Mouse (Mus musculus): ENCODE results near the gene 1110017D15Rik. TPM values are rescaled to one million over a fixed set of nuclear protein-coding genes. Genes with fewer than 3 reads are reported as not detected.

Gene 1110017D15Rik
- polyA plus RNA-seq, 1 experiment = not detected

DNA sequence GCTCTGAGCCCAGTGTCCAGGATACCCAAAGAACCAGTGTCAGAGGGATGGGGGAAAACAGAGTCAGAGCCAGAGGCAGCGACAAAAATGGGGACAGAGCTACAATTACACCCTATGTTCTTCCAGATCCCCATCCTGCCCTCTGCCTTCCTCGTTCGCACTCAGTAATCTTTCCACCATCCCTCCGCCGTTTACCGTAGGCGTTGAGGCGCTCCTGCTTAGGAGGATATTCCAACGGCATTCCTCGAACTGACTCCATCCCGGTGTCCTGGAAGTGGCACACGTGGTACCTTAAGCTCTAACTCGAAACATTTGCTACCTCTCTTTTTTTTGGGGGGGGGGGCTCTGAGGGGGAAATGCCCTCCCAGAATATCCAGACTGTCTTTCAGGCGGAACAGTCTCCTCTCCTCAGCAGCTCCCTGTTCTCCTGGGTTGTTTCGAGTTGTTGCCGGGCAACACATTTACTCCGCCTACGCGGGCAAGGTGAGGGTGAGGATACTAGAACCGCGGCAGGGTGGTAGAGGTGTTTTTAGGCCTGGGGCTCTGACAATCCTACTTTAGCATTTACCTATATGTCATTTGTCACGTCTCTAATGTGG is 9.7 kb downstream of the 1110017D15Rik start:
- Histone ChIP-seq H3K27ac (ENCODE audit: control insufficient read depth, insufficient read depth, low read depth, low read length, poor library complexity) (no peak overlapping the region), H3K4me1 (ENCODE audit: control insufficient read depth, insufficient read depth, low read length) (peaks cover 2% of the 10 kb centered on the region; the same call in 1 of the 2 replicates), H3K4me3 (replicated peaks; ENCODE audit: control insufficient read depth, low read depth, low read length) (peak overlapping the region; percentile 25)
- TF ChIP-seq CTCF (IDR thresholded peaks at IDR 0.05; ENCODE audit: control insufficient read depth, insufficient read depth, low read length) = no peak
- TF ChIP-seq POLR2A (IDR thresholded peaks at IDR 0.05; ENCODE audit: borderline replicate concordance, control insufficient read depth, low read depth, low read length) = no peak
- WGBS = 14% methylated on average over 22 of the region's 22 CpGs

DNA sequence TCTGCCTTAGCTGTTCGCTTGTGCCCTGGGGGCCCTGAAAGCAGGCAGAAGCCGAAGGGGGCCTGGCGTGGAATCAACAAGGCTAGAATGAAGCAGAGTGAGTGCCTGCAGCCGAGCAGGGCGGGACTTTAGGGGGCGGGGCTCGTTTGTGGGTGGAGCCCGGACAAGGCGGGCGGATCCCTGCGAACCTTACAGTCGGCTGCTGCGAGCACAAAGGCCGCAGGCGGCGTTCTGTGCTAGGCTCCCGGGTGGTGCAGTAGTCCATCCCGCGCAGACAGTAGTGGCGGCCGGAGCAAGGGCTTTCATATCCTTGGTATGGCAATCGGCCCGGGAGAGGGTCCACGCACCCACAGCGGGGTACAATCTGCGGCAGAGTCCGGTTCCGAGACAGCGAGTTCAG is 10.2 kb downstream of the 1110017D15Rik start:
- Histone ChIP-seq H3K4me3 (replicated peaks; ENCODE audit: control insufficient read depth, low read depth, low read length) (peak overlapping the region; percentile 25), H3K4me1 (ENCODE audit: control insufficient read depth, insufficient read depth, low read length) (peaks cover 2% of the 10 kb centered on the region; the same call in 1 of the 2 replicates), H3K27ac (ENCODE audit: control insufficient read depth, insufficient read depth, low read depth, low read length, poor library complexity) (no peak overlapping the region)
- under 1% methylated on average over 29 of the region's 29 CpGs for WGBS
- TF ChIP-seq POLR2A (IDR thresholded peaks at IDR 0.05; ENCODE audit: borderline replicate concordance, control insufficient read depth, low read depth, low read length) (no peak), CTCF (IDR thresholded peaks at IDR 0.05; ENCODE audit: control insufficient read depth, insufficient read depth, low read length) (no peak)

- 15% methylated on average over 13 of the region's 13 CpGs for WGBS
- Histone ChIP-seq H3K27ac (ENCODE audit: control insufficient read depth, insufficient read depth, low read depth, low read length, poor library complexity) (no peak overlapping the region), H3K4me3 (replicated peaks; ENCODE audit: control insufficient read depth, low read depth, low read length) (no peak overlapping the region), H3K4me1 (ENCODE audit: control insufficient read depth, insufficient read depth, low read length) (peaks cover 2% of the 10 kb centered on the region; the same call in 1 of the 2 replicates)
- peak; percentile 38 for TF ChIP-seq CTCF (IDR thresholded peaks at IDR 0.05; ENCODE audit: control insufficient read depth, insufficient read depth, low read length)
- no peak for TF ChIP-seq POLR2A (IDR thresholded peaks at IDR 0.05; ENCODE audit: borderline replicate concordance, control insufficient read depth, low read depth, low read length)
Measured at GRCm38 (mm10) chr4:41506156-41506555, 11.0 kb downstream of the 1110017D15Rik start.

GRCm38 (mm10) chr4:41505131-41505551 is 12.0 kb downstream of the 1110017D15Rik start:
- WGBS = 67% methylated on average over 11 of the region's 11 CpGs
- TF ChIP-seq POLR2A (IDR thresholded peaks at IDR 0.05; ENCODE audit: borderline replicate concordance, control insufficient read depth, low read depth, low read length) (no peak), CTCF (IDR thresholded peaks at IDR 0.05; ENCODE audit: control insufficient read depth, insufficient read depth, low read length) (peak; percentile 21; the same call in 1 of the 2 replicates)

DNA sequence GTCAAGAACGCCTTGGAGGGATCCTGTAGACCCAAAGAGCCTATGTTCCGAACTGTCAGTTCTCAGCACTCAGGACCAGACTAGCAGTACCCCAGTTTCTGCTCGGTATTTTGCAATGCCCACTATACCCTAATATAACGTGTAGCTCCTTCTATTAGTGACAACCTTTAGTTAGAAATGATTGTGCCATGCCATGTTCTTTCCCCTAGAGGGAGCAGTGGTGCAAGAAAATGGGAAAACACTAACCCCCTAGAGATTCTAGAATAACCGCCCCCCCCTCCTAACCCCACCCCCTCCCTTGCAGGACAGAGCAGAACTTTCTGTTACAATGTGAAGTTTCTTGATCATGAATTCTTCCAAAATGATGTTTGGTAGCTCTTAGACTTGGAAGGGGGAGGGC is 12.8 kb downstream of the 1110017D15Rik start:
- H3K4me3 ChIP-seq (replicated peaks; ENCODE audit: control insufficient read depth, low read depth, low read length) = no peak overlapping the region
- TF ChIP-seq CTCF (IDR thresholded peaks at IDR 0.05; ENCODE audit: control insufficient read depth, insufficient read depth, low read length) (no peak), POLR2A (IDR thresholded peaks at IDR 0.05; ENCODE audit: borderline replicate concordance, control insufficient read depth, low read depth, low read length) (no peak)
- H3K4me1 ChIP-seq (ENCODE audit: control insufficient read depth, insufficient read depth, low read length) = peaks cover 2% of the 10 kb centered on the region; the same call in 1 of the 2 replicates
- no peak overlapping the region for H3K27ac ChIP-seq (ENCODE audit: control insufficient read depth, insufficient read depth, low read depth, low read length, poor library complexity)
- 73% methylated on average over 5 of the region's 5 CpGs for whole genome bisulfite sequencing

More at GRCm38 (mm10) chr4:41505131-41505551, 12.0 kb downstream of the 1110017D15Rik start:
- no peak overlapping the region for H3K27ac ChIP-seq (ENCODE audit: control insufficient read depth, insufficient read depth, low read depth, low read length, poor library complexity)
- H3K4me1 ChIP-seq (ENCODE audit: control insufficient read depth, insufficient read depth, low read length) = peaks cover 2% of the 10 kb centered on the region; the same call in 1 of the 2 replicates
- no peak overlapping the region for H3K4me3 ChIP-seq (replicated peaks; ENCODE audit: control insufficient read depth, low read depth, low read length)

DNA sequence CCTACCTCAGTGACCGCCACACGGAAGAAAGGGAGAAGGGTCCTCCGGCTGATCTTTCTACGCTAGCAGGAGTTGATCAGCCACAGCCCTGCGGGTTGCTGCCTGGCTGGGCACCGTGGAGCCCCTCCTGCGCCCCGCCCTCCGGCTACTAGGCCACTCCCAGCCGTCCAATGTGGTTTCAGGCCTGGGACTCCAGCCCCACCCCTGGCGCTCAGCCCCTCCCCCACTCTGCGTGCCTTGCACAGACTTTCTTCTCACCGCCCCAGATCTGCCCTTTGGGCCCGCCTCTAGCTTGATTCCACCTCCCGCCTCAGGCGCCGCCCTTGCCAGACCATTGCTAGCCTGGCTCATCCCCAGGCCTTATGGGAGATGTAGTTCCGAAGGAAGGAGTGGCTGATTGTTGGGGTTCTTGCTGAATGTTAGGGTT is 14.1 kb downstream of the 1110017D15Rik start, which contains the start of gene AI464131:
AI464131 (minus strand) TSS at position 91 of the 427 bp plus-strand sequence.
- TF ChIP-seq CTCF (IDR thresholded peaks at IDR 0.05; ENCODE audit: control insufficient read depth, insufficient read depth, low read length) (no peak), POLR2A (IDR thresholded peaks at IDR 0.05; ENCODE audit: borderline replicate concordance, control insufficient read depth, low read depth, low read length) (no peak)
- peaks cover 2% of the 10 kb centered on the region for H3K4me1 ChIP-seq (ENCODE audit: control insufficient read depth, insufficient read depth, low read length)
- 3% methylated on average over 18 of the region's 18 CpGs for WGBS
- H3K27ac ChIP-seq (ENCODE audit: control insufficient read depth, insufficient read depth, low read depth, low read length, poor library complexity) = no peak within 1 kb of the TSS
- no peak within 1 kb of the TSS for H3K4me3 ChIP-seq (replicated peaks; ENCODE audit: control insufficient read depth, low read depth, low read length)

DNA sequence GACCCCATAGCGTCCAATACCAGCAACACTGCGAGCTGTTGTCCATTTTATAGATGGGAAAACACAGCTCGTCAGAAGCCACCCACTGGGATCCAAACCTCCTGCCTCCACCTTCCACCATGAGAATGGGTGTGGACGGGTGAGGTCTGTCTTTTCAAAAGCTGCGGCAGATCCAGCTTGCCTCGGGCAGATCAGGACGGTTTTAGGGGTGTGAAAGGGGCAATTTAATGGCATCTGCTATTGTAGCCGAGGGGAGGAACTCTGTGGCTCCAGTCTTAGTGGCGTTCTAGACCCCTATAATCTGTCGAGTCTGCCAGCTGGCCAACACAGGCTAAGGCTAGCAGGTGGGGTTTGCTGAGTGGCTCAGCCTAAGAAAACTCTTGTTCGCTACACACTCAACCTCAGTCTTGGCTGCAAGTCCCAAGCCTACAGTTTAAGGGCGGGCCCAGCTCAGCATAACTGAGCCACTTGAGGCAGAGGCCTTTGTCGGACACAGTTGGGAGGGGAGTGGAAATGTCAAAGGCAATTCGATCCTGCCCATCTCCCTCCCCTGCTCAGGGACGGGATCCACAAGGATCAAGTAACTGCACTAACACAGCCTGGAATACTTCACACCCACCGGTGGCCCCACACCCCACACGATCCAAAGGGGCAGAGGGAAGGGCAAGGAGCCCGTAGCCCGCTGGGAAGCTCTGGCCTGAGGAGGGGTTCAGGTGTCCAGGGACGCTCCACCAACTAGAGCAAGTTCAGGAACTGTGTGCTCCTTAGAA is 14.8 kb downstream of the 1110017D15Rik start:
- no peak for TF ChIP-seq CTCF (IDR thresholded peaks at IDR 0.05; ENCODE audit: control insufficient read depth, insufficient read depth, low read length)
- TF ChIP-seq POLR2A (IDR thresholded peaks at IDR 0.05; ENCODE audit: borderline replicate concordance, control insufficient read depth, low read depth, low read length) = no peak

GRCm38 (mm10) chr4:41500787-41501186 is 16.3 kb downstream of the 1110017D15Rik start:
- Histone ChIP-seq H3K4me3 (replicated peaks; ENCODE audit: control insufficient read depth, low read depth, low read length) (no peak overlapping the region), H3K4me1 (ENCODE audit: control insufficient read depth, insufficient read depth, low read length) (no peaks in the 10 kb centered on the region; the same call in 1 of the 2 replicates), H3K27ac (ENCODE audit: control insufficient read depth, insufficient read depth, low read depth, low read length, poor library complexity) (no peak overlapping the region)
- WGBS = 72% methylated on average over 4 of the region's 4 CpGs
- TF ChIP-seq CTCF (IDR thresholded peaks at IDR 0.05; ENCODE audit: control insufficient read depth, insufficient read depth, low read length) (no peak), POLR2A (IDR thresholded peaks at IDR 0.05; ENCODE audit: borderline replicate concordance, control insufficient read depth, low read depth, low read length) (no peak)

More for the DNA sequence above, 14.8 kb downstream of the 1110017D15Rik start:
- 22% methylated on average over 20 of the region's 20 CpGs for WGBS
- Histone ChIP-seq H3K27ac (ENCODE audit: control insufficient read depth, insufficient read depth, low read depth, low read length, poor library complexity) (no peak overlapping the region), H3K4me1 (ENCODE audit: control insufficient read depth, insufficient read depth, low read length) (peaks cover 2% of the 10 kb centered on the region), H3K4me3 (replicated peaks; ENCODE audit: control insufficient read depth, low read depth, low read length) (no peak overlapping the region)
